Mouse (Mus musculus): ENCODE results near the gene Chst8.

DNA sequence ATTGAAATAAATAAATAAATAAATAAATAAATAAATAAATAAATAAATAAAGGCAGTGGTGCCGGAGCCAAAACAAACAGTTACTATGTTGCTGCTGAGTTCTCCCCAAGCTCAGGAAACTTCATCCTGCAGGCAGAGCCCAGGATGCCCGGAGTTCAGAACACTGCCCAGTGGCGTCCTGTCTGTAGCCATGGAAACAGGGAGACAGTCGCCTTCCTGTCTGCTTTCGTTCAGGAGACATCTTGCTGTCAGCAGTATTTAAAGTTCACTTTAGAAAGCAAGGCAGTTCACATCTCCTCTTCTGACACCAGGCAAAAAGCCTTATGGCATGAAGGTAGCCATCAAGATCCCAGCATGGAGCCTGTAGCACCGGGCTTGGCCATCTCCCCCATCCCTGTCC is 8.0 kb upstream of the Chst8 start:
- TF ChIP-seq CTCF (IDR thresholded peaks at IDR 0.05; ENCODE audit: insufficient read depth, low read length) (no peak), POLR2A (IDR thresholded peaks at IDR 0.05; ENCODE audit: borderline replicate concordance, extremely low read depth, low read depth, low read length) (no peak)

Measured in lung, adult 2 months (tissue).